Mouse (Mus musculus): ENCODE data around the gene Epdr1. TPM values are rescaled to one million over a fixed set of nuclear protein-coding genes. Genes with fewer than 3 reads are reported as not detected.

The Epdr1 gene
- polyA plus RNA-seq (2017; shearing (Covaris generic)), result under 1 TPM in 1 of 2 experiments, not detected in 1; 0.54 TPM

DNA sequence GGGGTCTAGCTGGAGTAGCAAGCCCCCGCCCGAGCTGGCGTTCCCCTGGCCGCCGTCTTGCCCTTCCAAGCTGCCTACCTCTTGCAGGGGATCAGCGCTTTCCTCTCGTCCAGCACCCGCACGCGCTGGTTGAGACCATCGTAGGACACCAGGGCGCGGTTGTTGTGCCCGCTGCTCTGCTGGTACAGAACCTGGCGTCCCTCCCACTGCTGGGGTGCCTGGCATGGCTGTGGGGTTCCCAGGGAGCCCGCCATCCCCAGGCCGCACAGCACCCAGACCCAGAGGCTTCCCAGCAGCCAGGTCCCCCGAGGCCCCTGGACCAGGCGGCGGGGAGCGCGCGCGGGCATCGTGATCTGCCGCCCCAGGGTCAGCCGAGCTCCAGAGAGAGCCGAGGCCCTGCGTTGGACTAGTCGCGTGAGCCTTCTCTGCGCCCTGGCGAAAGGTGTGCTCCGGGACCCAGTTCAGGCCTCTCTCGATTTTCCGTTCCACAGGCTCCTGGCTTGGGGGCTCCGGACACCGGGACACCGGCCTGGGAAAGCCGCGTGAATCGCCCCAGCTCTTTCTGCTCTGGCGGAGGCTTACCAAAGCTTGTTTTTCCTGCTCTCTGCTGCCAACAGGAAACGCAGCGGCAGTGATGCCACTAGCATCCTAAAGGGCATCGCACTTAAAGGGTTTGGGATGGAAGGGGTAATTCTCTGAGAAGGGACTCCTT, at the start of gene Epdr1:
Gene Epdr1 (minus strand): TSS at position 712 of the 712 bp plus-strand sequence.
- no peak for ATAC-seq

DNA sequence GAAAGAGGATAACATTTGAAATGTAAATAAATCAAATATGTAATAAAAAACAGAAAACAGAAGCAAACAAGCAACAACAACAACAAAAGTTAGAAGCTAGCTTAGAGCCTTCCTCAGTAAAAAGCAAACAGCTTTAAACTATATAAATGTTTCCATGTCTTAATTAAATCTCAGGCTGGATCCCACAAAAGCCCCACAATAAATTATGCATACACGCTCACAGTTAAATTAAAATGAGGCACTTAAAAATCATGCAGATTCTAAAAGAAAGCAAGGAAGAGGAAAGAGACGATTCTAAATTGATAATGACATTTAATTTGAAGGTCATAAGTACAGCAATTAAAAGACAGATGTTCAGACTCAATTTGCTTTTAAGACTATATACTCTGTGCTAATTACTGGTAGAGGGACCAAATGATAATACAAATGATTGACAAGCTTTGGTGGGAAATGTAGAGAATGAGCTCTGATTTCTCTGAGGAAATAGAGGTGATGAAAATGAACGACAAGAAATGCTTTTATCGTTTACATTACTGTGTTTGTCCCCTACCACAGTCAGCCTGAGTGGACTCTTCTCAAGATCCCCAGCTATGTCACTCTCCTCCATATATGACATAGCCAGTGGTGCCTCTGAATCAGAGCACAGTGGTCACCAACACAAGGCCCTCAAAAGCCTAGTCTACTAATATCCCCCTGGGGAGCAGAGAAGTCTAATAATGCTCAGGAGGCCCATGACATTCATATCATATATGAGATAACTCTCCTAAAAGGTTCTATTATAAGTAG, 48.8 kb upstream of the Epdr1 start:
- ATAC-seq, result no peak

DNA sequence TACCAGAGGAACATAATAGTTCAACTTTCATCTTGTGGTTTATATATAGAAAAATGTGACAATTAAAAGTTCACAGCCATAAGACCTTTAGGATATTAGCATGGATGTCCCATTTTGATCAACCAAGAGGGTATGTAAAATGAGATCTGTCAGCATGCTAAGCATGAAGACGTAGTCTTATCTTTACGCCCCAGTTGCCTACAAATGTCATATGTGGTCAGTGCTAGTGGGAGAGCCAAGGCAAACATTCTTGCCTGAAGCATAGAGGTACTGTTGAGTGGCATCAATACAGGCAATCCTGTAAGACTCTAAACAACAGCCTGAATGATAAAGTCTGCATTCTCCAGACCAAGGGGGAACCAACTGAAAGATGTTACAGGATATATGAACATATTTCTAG, 32.7 kb upstream of the Epdr1 start:
- no peak for ATAC-seq

DNA sequence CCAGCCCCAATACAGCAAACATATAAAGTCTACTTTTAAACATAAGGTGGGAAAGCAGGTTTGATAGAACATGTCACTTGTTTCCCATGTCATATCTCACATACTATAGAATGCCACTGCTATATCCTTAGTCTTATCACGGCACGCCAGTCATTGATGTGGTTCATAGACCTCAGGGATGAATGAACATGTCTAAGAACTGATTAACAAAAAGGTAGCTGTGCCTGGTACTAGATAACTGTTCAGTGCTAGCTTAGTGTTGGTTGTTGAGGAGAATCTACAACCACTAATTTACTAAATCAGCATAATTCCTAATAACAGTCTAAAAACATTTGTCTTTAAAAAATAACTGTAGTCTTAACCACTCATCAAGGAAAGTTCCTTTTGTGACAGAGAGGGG, 30.1 kb upstream of the Epdr1 start:
- no peak for ATAC-seq

DNA sequence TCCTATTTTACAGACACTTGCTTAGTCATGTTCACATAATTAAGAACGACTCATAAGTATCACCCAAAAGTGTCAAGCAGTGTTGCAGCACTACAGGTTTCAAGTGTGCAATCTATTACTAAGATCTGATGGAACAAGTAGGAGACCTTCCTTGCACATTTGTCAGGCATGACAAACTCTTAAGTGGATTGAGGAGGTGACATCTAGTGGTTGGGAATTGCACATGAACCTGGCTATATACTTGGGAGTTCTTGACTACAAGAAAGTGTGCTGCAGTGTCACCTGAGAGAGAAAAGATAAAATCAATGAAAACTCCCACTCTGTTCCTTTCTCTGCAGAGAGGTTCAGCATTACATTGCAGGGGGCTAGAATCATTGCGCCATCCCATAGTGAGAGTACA, 24.5 kb upstream of the Epdr1 start:
- no peak for ATAC-seq

DNA sequence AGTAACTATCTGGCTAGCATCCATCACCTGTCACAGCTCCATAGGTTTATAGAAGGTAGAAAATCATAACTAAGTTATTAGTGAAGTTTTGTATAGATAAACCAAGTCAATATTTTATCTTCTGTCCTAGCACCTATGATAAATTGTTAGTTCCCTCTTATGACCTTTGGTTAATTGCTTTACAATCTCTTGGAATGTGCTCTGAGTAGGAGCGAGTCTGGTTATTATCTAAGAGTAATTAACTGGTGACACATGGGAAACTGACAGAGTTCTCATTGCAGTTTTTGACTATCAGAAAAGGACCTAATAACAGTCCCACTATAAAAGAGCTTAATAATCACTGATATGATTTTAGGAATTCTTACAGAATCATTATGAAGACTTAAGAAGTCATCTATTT, 23.8 kb upstream of the Epdr1 start:
- ATAC-seq, result no peak

DNA sequence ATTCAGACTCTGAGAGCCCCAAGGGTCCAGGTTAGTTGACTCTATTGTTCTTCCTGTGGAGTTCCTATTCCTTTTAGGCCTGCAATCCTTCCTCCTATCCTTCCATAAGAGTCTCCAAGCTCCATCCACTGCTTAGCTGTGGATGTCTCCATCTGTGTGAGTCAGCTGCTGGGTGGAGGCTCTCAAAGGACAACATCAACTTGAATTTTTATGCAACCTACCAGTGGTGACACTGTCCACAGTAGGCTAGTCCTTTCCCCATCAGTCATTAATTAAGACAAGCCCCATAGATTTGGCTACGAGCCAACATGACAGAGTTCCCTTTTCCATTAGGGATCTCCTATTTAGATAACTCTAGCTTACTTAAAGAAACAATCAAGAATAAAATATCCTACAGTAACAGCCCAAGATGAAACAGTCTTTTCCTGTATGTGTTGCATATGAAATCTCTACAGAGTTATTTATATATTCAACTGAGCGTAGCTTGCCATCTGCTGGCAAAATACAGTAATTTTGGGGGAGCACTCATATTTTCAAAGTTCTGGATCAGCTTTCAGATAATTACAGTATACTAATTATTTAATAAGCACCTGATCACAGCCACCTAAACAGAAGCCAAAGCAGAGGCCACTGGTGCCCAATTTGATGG, 20.6 kb upstream of the Epdr1 start:
- no peak for ATAC-seq

DNA sequence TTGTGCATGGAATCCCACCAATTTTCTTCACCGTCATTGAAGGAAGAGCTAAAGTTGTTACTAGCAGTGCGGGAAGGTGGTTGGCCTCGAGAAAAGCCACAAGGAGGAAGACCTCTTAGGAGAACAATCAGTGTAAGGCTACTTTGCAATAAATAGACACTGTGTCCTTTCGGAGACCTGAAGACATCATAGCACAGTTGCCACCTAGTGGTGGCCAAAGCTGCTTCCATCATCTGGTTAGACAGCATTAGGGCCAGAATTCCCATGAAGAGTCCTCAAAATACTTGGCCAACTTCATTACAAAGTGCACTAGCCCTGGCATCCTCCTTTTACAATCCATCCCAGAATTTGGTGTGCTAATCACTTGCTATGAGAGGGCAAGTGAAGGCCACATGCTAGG, 16.4 kb upstream of the Epdr1 start:
- no peak for ATAC-seq

DNA sequence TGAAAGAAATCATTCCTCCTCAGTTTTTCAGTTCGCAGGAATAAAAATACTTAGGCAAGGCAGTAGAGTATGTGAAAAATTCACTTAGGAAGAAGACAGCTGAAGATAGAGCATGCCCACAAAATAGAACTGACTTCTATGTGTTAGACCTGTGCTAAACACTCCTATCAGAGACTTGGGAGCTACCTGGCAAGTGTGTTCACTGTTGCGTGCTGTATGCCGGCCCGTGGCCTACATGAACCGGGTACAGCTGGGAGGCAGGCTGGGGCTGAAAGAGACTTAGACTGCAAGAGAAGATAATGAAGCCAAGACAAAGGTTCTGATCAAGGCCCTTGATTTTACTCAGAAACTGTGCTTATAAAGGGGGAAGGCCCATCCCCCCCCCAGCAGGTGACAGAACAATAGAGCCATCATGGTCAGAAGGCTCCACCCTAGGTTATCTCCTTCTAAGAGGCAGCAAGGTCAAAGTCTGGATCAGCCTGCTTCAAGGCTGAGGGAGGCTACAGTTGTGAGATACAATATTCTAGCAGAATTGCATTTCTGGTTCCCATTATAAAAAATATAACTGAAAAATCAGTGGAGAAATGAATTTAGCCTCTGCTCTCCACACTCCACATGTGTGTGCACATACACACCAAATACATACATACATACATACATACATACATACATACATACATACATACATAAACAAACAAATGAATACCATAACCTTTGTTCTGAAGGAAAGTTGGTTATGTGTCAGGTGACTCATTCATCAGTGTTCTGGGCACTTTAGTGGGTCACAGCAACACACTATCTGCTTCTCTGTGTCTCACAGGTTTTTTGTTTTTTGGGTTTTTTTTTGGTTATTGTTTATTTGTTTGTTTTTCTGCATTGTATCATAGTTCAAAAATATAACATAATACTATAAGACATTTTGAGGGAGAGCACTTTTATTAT, 11.3 kb upstream of the Epdr1 start:
- ATAC-seq, result no peak

DNA sequence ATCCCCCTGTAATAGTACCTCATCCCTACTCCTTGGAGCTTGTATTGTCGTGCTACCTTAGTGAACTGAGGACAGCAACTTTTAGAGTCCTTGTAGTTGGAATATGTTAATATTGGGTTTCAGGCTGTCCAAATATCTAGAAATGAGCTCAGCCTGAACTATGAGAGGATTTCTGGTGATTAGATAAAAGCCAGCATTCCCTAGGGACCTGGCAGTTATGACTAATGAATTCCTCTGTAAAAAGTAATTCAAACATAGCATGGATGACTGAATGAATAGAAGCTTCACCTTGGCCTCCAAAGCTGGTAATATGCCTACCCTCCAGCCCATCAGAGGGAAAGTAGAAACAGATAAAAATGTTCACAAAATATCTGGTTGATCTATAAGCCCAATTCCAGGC, 6.7 kb upstream of the Epdr1 start:
- no peak for ATAC-seq

DNA sequence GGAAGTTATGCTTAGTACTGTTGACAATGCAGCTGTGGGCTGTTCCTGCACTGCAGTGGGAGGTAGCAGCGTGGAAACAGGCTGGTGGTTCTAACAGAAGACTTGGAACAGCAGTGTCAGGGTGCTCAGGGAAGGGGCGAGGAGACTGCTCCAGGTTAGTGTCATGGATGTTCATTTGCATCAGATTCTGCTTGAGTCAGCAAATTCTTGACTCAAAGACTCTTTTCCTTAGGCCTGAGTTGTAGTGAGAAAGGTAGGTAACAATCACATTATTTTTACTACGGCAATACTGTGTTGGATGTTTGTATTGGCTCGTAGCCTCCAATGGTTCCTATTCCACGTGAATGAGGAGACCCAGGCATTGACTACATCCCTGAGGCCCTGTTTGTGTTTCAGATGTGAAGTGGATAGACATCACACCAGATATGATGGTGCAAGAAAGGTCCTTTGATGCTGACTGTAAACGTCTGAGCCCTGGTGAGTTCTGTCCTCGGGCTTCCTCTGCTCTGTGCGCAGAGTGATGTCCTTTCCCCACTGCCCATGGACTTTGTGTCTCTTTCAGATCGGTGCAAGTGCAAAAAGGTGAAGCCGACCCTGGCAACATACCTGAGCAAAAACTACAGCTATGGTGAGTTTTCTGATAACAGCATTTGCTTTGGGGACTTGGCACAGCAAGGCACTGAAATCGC, 5.0 kb upstream of the Epdr1 start:
- no peak for ATAC-seq

DNA sequence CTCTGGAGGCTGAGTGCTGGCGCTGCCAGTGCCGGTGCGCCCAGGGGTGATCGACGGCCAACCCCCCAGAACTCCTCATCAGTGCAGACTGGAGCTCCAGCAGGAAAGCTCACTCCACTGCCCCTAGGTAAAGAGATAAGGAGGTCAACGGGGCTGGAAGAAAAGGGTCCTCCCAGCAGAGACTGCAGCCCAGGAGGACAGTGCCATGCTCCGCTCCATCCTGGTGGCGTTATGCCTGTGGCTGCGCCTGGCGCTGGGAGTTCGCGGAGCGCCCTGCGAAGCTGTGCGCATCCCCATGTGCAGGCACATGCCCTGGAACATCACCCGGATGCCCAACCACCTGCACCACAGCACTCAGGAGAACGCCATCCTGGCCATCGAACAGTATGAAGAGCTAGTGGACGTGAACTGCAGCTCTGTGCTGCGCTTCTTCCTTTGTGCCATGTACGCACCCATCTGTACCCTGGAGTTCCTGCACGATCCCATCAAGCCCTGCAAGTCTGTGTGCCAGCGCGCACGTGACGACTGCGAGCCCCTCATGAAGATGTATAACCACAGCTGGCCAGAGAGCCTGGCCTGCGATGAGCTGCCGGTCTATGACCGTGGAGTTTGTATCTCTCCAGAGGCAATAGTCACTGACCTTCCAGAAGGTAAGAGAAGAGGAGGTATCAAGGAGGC, 3.6 kb upstream of the Epdr1 start:
- no peak for ATAC-seq

DNA sequence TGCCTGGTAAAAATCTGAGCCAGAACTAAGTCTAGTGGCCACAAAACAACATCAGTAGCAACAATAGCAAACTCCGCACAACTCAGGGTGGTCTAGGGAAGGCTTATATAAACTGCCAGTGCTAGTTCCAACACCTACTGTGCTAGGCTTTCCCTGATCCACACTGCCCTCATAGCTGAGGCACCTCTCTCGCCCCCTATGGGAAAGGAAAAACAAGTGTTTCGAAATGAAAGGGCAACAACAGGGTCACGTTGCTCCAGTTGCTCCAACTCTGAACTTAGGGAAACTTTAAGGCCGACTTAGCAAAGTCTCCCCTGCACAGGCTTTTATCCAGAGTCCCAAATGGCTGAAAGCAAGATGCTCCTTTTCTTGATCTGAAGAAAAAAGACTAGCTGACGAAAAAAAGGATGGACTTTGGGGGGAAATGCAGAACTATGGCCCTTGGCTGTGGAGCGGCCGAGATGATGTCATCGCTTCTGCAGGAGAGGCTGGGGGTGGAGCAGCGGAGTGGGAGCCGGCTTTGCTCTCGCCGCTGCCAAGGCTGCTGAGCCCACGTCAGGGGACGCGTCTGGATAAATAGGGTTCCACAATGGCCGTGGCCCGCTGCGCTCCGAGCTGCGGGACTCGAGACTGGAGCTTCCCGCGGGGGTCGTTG, 3.0 kb upstream of the Epdr1 start, which contains the start of gene Sfrp4:
Gene Sfrp4 (plus strand): TSS at position 532 of the 655 bp plus-strand sequence.
- ATAC-seq, result no peak

DNA sequence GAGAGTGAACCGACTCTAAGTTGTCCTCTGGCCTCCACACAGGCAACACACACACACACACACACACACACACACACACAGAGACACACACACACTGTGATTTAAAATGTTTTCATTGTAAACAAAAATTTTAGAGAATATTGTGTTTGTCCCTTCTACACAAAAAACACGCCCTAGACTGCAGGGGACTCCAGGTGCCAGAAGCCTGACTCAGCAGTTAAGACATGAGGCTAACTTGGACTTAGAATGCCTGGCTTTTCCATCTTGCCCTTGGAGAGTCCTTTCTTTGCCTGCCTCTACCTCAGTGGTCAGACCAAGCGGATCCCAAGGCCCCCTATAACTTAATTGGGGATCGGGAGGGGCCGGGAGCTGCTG, 899 bp downstream of the Epdr1 start:
- ATAC-seq, result no peak

DNA sequence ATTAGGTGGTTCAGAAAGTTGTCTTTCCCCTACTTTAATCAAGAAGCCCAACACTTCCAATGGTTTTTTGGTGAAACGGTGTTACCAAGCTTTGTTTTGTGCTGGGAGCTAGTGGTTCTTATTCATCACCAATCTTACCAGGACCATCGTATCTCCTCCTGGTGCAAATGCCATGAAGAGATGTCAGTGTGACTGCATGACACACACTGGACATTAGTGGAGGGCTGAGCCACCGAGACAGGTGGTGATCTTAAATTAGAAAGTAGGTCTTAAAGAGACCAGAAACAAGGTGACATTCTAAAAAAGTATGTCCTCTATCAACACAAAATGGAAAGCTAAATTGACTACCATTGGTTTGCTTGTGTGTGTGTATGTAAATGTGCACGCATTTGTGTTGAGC, 1.6 kb downstream of the Epdr1 start:
- ATAC-seq, result no peak

DNA sequence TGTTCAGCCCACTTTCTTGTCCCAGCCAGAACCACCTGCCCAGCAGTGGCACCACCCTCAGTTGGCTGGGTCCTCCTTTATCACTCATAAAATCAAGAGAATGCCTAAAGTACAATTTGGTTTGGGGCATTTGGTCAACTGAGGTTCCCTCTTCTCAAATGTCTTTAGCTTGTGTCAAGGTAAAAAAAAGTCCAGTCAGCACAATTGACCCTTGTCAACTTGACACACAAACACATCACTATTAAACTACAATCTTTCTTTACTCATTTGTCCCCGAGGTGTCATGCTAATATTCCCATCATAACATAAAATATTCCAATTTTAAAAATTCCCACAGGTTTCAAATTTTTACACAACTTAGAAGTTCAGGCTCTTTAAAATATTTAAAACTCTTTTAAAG, 5.4 kb downstream of the Epdr1 start:
- no peak for ATAC-seq

DNA sequence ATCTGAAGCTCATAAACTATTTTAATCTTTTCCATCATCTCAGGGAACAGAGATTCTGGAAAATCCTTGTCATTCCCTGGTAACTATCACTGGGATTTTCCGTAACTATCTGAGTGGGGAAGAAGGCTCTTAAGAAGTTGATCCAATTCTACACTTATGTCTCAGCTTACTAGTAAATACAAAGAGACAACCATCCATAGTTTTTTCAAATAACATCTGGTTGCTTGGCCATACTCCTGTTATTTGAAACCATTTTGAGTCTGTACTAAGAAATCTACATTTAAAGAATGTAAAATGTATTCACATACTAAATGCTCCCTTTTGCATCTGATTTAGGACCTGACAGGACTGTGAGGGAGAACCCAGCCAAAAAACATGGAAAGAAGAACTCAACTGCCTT, 6.3 kb downstream of the Epdr1 start:
- no peak for ATAC-seq

DNA sequence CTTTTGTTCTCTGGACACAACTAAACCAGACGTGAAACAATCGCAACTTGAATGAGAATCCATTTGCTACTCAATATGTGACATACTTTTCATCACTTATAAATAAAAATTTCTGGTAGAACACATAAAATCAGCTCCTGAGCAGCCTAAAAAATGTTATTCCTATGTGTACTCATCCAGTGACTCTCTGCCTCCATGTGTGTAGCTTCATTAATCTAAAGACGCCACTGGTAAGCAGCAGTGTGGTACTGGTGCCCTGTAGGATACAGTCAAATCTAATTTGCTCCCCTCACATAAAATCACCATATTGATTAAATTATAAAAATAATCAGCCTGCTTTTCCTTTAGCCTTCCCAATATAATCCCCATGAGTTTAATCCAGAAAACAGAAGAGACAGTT, 6.8 kb downstream of the Epdr1 start:
- ATAC-seq, result no peak

DNA sequence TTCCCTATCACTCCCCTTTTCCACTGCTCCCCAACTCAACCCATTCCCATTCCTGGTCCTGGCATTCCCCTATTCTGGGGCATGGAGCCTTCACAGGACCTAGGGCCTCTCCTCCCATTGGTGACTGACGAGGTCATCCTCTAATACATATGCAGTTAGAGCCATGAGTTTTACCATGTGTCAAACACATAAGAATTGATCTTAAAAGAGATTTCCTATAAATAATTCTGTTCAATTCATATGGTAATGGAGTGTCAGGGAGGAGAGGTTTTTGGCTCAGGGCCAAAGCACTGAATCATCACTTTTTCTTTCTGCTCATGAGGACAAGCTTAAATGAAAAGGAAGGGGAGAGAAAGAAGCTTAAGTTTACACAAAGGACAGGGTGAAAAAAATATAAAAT, 7.4 kb downstream of the Epdr1 start:
- ATAC-seq, result no peak

DNA sequence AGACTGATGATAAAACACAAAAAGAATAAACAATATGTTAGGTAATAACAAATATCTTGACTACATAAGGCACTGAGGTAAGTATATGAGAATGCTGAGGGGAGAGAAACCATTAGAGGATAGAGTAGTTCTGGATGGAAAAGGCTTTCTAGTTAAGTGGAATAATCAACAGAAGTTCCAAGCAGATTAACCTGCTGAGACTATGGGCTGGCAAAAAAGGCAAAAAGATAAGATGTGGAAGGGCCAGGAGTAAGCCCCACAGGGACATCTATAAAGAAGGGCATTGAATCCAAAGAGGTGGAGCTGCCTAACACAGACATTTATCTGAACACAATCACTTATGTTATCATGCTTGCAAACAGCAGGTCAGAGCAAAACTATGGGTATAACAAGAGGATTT, 11.6 kb downstream of the Epdr1 start:
- ATAC-seq, result no peak

DNA sequence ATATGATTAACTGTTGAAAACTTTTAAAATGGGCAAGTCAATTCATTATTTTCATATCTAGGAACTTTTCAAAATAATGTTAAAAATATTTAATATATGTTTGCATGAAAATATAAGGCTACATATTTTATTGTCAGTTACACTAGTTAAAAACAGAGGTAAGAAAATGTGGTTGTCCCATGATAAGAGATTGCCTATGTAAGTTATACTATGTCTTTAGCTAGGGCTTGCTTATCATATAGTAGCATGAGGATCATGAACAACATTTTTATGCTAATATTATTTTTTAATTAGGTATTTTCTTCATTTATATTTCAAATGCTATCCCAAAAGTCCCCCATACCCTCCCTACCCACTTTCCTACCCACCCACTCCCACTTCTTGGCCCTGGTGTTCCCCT, 14.8 kb downstream of the Epdr1 start:
- no peak for ATAC-seq
